In genomic region chr17:26094531-26095110, GRCm38 (mm10) we compare ENCODE assay signal across 8 mouse cellular contexts. TPM values are rescaled to one million over a fixed set of nuclear protein-coding genes. Genes with fewer than 3 reads are reported as not detected.
DNase-seq lines count a peak whose midpoint lies in the region; ATAC-seq and TF ChIP-seq lines count a peak whose summit lies in the region.

No protein-coding gene starts in this region.

- H3K36me3 ChIP-seq in heart, embryonic 14.5 days (ENCODE audit: control insufficient read depth, insufficient read depth, low read length) = peaks cover 7% of the 10 kb centered on the region; the same call in 1 of the 2 replicates
- peaks cover 0 to 7% of the 10 kb centered on the region in 2 experiments; a peak in 2 of 4 replicates for H3K36me3 ChIP-seq in MEL (ENCODE audit: control insufficient read depth in 1 of 2, insufficient read depth in 2 of 2, low read length in 2 of 2)
- no peaks in the 10 kb centered on the region for H3K36me3 ChIP-seq in hindbrain, embryonic 11.5 days (ENCODE audit: control insufficient read depth, insufficient read depth, low read length)
- no peaks in the 10 kb centered on the region for H3K36me3 ChIP-seq in midbrain, embryonic 11.5 days (ENCODE audit: control insufficient read depth, insufficient read depth, low read length)

- DNase-seq in heart, adult 9 months (ENCODE audit: low spot score in 2 of 2) = no peak
- peak; percentile 56 for DNase-seq in MEL (ENCODE audit: low read depth, low spot score)
- DNase-seq in hindbrain, embryonic 11.5 days (ENCODE audit: low spot score) = no peak
- DNase-seq in midbrain, embryonic 11.5 days (ENCODE audit: low spot score, missing footprints) = peak; percentile 91
- no peak for DNase-seq in c-Kit-positive CD71-positive TER-119-positive erythroid progenitor cells, embryonic 14.5 days (ENCODE audit: low spot score)
- no peak for DNase-seq in frontal cortex, postnatal 14 days (ENCODE audit: low spot score in 2 of 2)
- DNase-seq in ovary, postnatal 10 days (ENCODE audit: low spot score) = no peak

- no peak for ATAC-seq in heart, embryonic 14.5 days (ENCODE audit: insufficient number of reproducible peaks, insufficient read depth, low FRiP score, low read depth)
- ATAC-seq in hindbrain, embryonic 11.5 days (ENCODE audit: low FRiP score) = no peak; the same call in 1 of the 2 replicates
- ATAC-seq in midbrain, embryonic 11.5 days (ENCODE audit: low FRiP score) = no peak

- peak overlapping the region; percentile 60 to 81 for H3K4me3 ChIP-seq in heart, embryonic 14.5 days (ENCODE audit: control insufficient read depth in 1 of 2, insufficient read depth in 1 of 2, low read depth in 1 of 2, low read length in 2 of 2)
- H3K4me3 ChIP-seq in MEL (ENCODE audit: control insufficient read depth in 1 of 2, insufficient read depth in 1 of 2, low read depth in 2 of 2, low read length in 2 of 2) = peak overlapping the region; percentile 83 to 88
- peak overlapping the region; percentile 59 for H3K4me3 ChIP-seq in hindbrain, embryonic 11.5 days (ENCODE audit: low read depth, low read length)
- H3K4me3 ChIP-seq in midbrain, embryonic 11.5 days (ENCODE audit: low read depth, low read length) = peak overlapping the region; percentile 60

- whole genome bisulfite sequencing in heart, embryonic 14.5 days = 41% methylated on average over 9 of the region's 9 CpGs
- WGBS in hindbrain, embryonic 11.5 days = 30% methylated on average over 9 of the region's 9 CpGs
- 27% methylated on average over 9 of the region's 9 CpGs for WGBS in midbrain, embryonic 11.5 days

- TF ChIP-seq CTCF in MEL (IDR thresholded peaks at IDR 0.05 in 2 of 3, conservative IDR thresholded peaks at IDR 0.05 in 1 of 3; ENCODE audit: control insufficient read depth in 1 of 3, insufficient read depth in 1 of 3, low read depth in 2 of 3, low read length in 3 of 3, poor library complexity in 1 of 3, severe bottlenecking in 1 of 3) = no peak

- H3K4me1 ChIP-seq in heart, embryonic 14.5 days (ENCODE audit: control insufficient read depth in 2 of 2, insufficient read depth in 2 of 2, low read length in 2 of 2) = peaks cover 0 to 2% of the 10 kb centered on the region in 2 experiments; a peak in 1 of 4 replicates
- peaks cover 0 to 7% of the 10 kb centered on the region in 2 experiments; a peak in 2 of 4 replicates for H3K4me1 ChIP-seq in MEL (ENCODE audit: control insufficient read depth in 1 of 2, insufficient read depth in 2 of 2, low read length in 2 of 2)
- H3K4me1 ChIP-seq in hindbrain, embryonic 11.5 days (replicated peaks; ENCODE audit: control insufficient read depth, insufficient read depth, low read length) = no peaks in the 10 kb centered on the region
- H3K4me1 ChIP-seq in midbrain, embryonic 11.5 days (ENCODE audit: control insufficient read depth, insufficient read depth, low read length) = peaks cover 11% of the 10 kb centered on the region; the same call in 1 of the 2 replicates

- no peak for TF ChIP-seq POLR2A in MEL (IDR thresholded peaks at IDR 0.05; ENCODE audit: control insufficient read depth in 1 of 2, insufficient read depth in 1 of 2, low read depth in 1 of 2, low read length in 2 of 2, poor library complexity in 1 of 2)

- H3K9me3 ChIP-seq in heart, embryonic 14.5 days (ENCODE audit: control insufficient read depth, low read length) = no peaks in the 10 kb centered on the region
- no peaks in the 10 kb centered on the region for H3K9me3 ChIP-seq in MEL (replicated peaks; ENCODE audit: insufficient read depth, low read length)
- no peaks in the 10 kb centered on the region for H3K9me3 ChIP-seq in hindbrain, embryonic 11.5 days (ENCODE audit: control insufficient read depth, low read length)
- H3K9me3 ChIP-seq in midbrain, embryonic 11.5 days (ENCODE audit: control insufficient read depth, low read length) = no peaks in the 10 kb centered on the region

- H3K79me2 ChIP-seq in MEL (ENCODE audit: control insufficient read depth, insufficient read depth, low read length, poor library complexity) = peaks cover 5% of the 10 kb centered on the region; the same call in 1 of the 2 replicates

- peak overlapping the region; percentile 78 for H3K9ac ChIP-seq in heart, embryonic 14.5 days (ENCODE audit: low read length)
- H3K9ac ChIP-seq in MEL (ENCODE audit: control insufficient read depth, low read depth, low read length, poor library complexity, severe bottlenecking) = peak overlapping the region; percentile 89
- H3K9ac ChIP-seq in hindbrain, embryonic 11.5 days (ENCODE audit: low read depth, low read length) = peak overlapping the region; percentile 84
- H3K9ac ChIP-seq in midbrain, embryonic 11.5 days (ENCODE audit: low read length) = peak overlapping the region; percentile 90

- TF ChIP-seq RAD21 in MEL (IDR thresholded peaks at IDR 0.05; ENCODE audit: low read depth, low read length) = no peak

- no peaks in the 10 kb centered on the region for H3K27me3 ChIP-seq in heart, embryonic 14.5 days (ENCODE audit: control insufficient read depth, insufficient read depth, low read length)
- H3K27me3 ChIP-seq in MEL (ENCODE audit: control insufficient read depth in 1 of 2, insufficient read depth in 2 of 2, low read length in 2 of 2) = no peaks in the 10 kb centered on the region
- no peaks in the 10 kb centered on the region for H3K27me3 ChIP-seq in hindbrain, embryonic 11.5 days (ENCODE audit: control insufficient read depth, insufficient read depth, low read length)
- no peaks in the 10 kb centered on the region for H3K27me3 ChIP-seq in midbrain, embryonic 11.5 days (ENCODE audit: control insufficient read depth, insufficient read depth, low read length)

- peak overlapping the region; percentile 71 for H3K4me2 ChIP-seq in heart, embryonic 14.5 days (ENCODE audit: low read length)
- H3K4me2 ChIP-seq in hindbrain, embryonic 11.5 days (replicated peaks; ENCODE audit: low read depth, low read length) = peak overlapping the region; percentile 83
- peak overlapping the region; percentile 78 for H3K4me2 ChIP-seq in midbrain, embryonic 11.5 days

- 0 out of 4 replicates have a peak overlapping the region, but pooled peaks of 1 of the 2 experiments have one; percentile 2 for H3K27ac ChIP-seq in heart, embryonic 14.5 days (replicated peaks in 1 of 2; ENCODE audit: control insufficient read depth in 1 of 2, insufficient read depth in 1 of 2, low read depth in 2 of 2, low read length in 2 of 2)
- H3K27ac ChIP-seq in MEL (ENCODE audit: control insufficient read depth, low read depth, low read length) = peak overlapping the region; percentile 71
- H3K27ac ChIP-seq in hindbrain, embryonic 11.5 days (ENCODE audit: low read depth, low read length) = peak overlapping the region; percentile 51
- no peak overlapping the region; the same call in 1 of the 2 replicates for H3K27ac ChIP-seq in midbrain, embryonic 11.5 days (ENCODE audit: low read depth, low read length)

- TF ChIP-seq EP300 in MEL (IDR thresholded peaks at IDR 0.05; ENCODE audit: low read depth in 1 of 2, low read length in 2 of 2) = no peak

TF ChIP-seq in MEL, 35 proteins besides CTCF, POLR2A, EP300 and RAD21 (continues in another document):
- TF ChIP-seq UBTF (IDR thresholded peaks at IDR 0.05; ENCODE audit: borderline replicate concordance, insufficient read depth, low read depth, low read length) (no peak), KAT2A (conservative IDR thresholded peaks at IDR 0.05; ENCODE audit: low read depth, low read length) (no peak), ETS1 (IDR thresholded peaks at IDR 0.05; ENCODE audit: low read depth, low read length) (no peak), ZNF384 (IDR thresholded peaks at IDR 0.05; ENCODE audit: low read depth, low read length) (no peak), USF1 (IDR thresholded peaks at IDR 0.05; ENCODE audit: low read depth, low read length) (no peak)

RNA-seq across cellular contexts. Expression of gene Nme4, which starts 0.8 kb away (rescaled TPM):
- 58.5 and 68.2 TPM in 2 replicates for polyA plus RNA-seq in heart, embryonic 14.5 days (2014; fragmentation: Nextera tagmentation; extraction: Ambion mirVana)
- 89.1 and 115 TPM in 2 replicates for total RNA-seq in MEL (2012; rRNA removed)
- polyA plus RNA-seq in MEL (2012; ENCODE audit: insufficient read depth in 1 of 2, insufficient read length in 2 of 2, low read depth in 1 of 2, low replicate concordance in 2 of 2, missing spikeins in 1 of 2) = 100 to 1,000 TPM; 125 to 430 TPM
- 60.3 and 62.6 TPM in 2 replicates for polyA plus RNA-seq in hindbrain, embryonic 11.5 days (2014; fragmentation: Nextera tagmentation; extraction: Ambion mirVana)
- 51.5 and 57.7 TPM in 2 replicates for polyA plus RNA-seq in midbrain, embryonic 11.5 days (2014; fragmentation: Nextera tagmentation; extraction: Ambion mirVana)

RNA-seq across cellular contexts. Expression of gene Decr2, which starts 4.5 kb away (rescaled TPM):
- 33.0 and 39.5 TPM in 2 replicates for polyA plus RNA-seq in heart, embryonic 14.5 days (2014; fragmentation: Nextera tagmentation; extraction: Ambion mirVana)
- total RNA-seq in MEL (2012; rRNA removed) = 6.5 TPM in 2 replicates
- polyA plus RNA-seq in MEL (2012; ENCODE audit: insufficient read depth in 1 of 2, insufficient read length in 2 of 2, low read depth in 1 of 2, low replicate concordance in 2 of 2, missing spikeins in 1 of 2) = 10 to 100 TPM in 1 of 2 experiments, not detected in 1; 11.3 TPM
- 20.4 and 24.7 TPM in 2 replicates for polyA plus RNA-seq in hindbrain, embryonic 11.5 days (2014; fragmentation: Nextera tagmentation; extraction: Ambion mirVana)
- 17.0 and 18.1 TPM in 2 replicates for polyA plus RNA-seq in midbrain, embryonic 11.5 days (2014; fragmentation: Nextera tagmentation; extraction: Ambion mirVana)

RNA-seq across cellular contexts. Expression of gene Tmem8, which starts 18.5 kb away (rescaled TPM):
- polyA plus RNA-seq in heart, embryonic 14.5 days (2014; fragmentation: Nextera tagmentation; extraction: Ambion mirVana) = 0.44 and 0.58 TPM in 2 replicates
- total RNA-seq in MEL (2012; rRNA removed) = 4.4 and 4.7 TPM in 2 replicates
- polyA plus RNA-seq in MEL (2012; ENCODE audit: insufficient read depth in 1 of 2, insufficient read length in 2 of 2, low read depth in 1 of 2, low replicate concordance in 2 of 2, missing spikeins in 1 of 2) = 10 to 100 TPM in 1 of 2 experiments, not detected in 1; 16.7 TPM
- polyA plus RNA-seq in hindbrain, embryonic 11.5 days (2014; fragmentation: Nextera tagmentation; extraction: Ambion mirVana) = 1.0 and 1.1 TPM in 2 replicates
- polyA plus RNA-seq in midbrain, embryonic 11.5 days (2014; fragmentation: Nextera tagmentation; extraction: Ambion mirVana) = 1.1 and 1.3 TPM in 2 replicates

RNA-seq across cellular contexts. Expression of gene Rab11fip3, which starts 25.3 kb away (rescaled TPM):
- polyA plus RNA-seq in heart, embryonic 14.5 days (2014; fragmentation: Nextera tagmentation; extraction: Ambion mirVana) = 12.3 and 12.8 TPM in 2 replicates
- total RNA-seq in MEL (2012; rRNA removed) = 3.1 and 3.2 TPM in 2 replicates
- 10 to 100 TPM in 1 of 2 experiments, not detected in 1; 18.9 TPM for polyA plus RNA-seq in MEL (2012; ENCODE audit: insufficient read depth in 1 of 2, insufficient read length in 2 of 2, low read depth in 1 of 2, low replicate concordance in 2 of 2, missing spikeins in 1 of 2)
- 19.6 and 20.4 TPM in 2 replicates for polyA plus RNA-seq in hindbrain, embryonic 11.5 days (2014; fragmentation: Nextera tagmentation; extraction: Ambion mirVana)
- polyA plus RNA-seq in midbrain, embryonic 11.5 days (2014; fragmentation: Nextera tagmentation; extraction: Ambion mirVana) = 18.1 and 18.2 TPM in 2 replicates

RNA-seq across cellular contexts. Expression of gene Mrpl28, which starts 28.7 kb away (rescaled TPM):
- 224 and 237 TPM in 2 replicates for polyA plus RNA-seq in heart, embryonic 14.5 days (2014; fragmentation: Nextera tagmentation; extraction: Ambion mirVana)
- 164 and 165 TPM in 2 replicates for total RNA-seq in MEL (2012; rRNA removed)
- 100 to 1,000 TPM; 148 to 174 TPM for polyA plus RNA-seq in MEL (2012; ENCODE audit: insufficient read depth in 1 of 2, insufficient read length in 2 of 2, low read depth in 1 of 2, low replicate concordance in 2 of 2, missing spikeins in 1 of 2)
- 244 TPM in 2 replicates for polyA plus RNA-seq in hindbrain, embryonic 11.5 days (2014; fragmentation: Nextera tagmentation; extraction: Ambion mirVana)
- polyA plus RNA-seq in midbrain, embryonic 11.5 days (2014; fragmentation: Nextera tagmentation; extraction: Ambion mirVana) = 256 and 275 TPM in 2 replicates

Comparison
In these comparisons a context has a peak if more than half of its experiments do, and no peak if none do; other contexts are left out.
1. DNase-seq: peak in MEL (single experiment) and midbrain, embryonic 11.5 days (single experiment); none in heart, adult 9 months (0 of 2), hindbrain, embryonic 11.5 days (single experiment), c-Kit-positive CD71-positive TER-119-positive erythroid progenitor cells, embryonic 14.5 days (single experiment), frontal cortex, postnatal 14 days (0 of 2) and ovary, postnatal 10 days (single experiment).
2. Peak in every context shown above with its lines, with median percentiles within 50 percentile points of each other: H3K4me2 ChIP-seq, H3K4me3 ChIP-seq and H3K9ac ChIP-seq.